Mouse (Mus musculus) lung, embryonic 16.5 days (tissue): ENCODE measurements around the gene Rbfox2. TPM values are rescaled to one million over a fixed set of nuclear protein-coding genes. Genes with fewer than 3 reads are reported as not detected.

Experiments
- ATAC-seq: fragments of 200-750 bp; cut with Nextera tagmentation; 2 replicates; pipeline ENCODE4 v1.8.0; 2017; ENCODE audit warnings: low read depth, mild to moderate bottlenecking, moderate library complexity
- H3K27ac ChIP-seq: fragments of 300-500 bp; sonication (generic); 2 replicates; pipeline ENCODE4 v1.5.1; 2014; ENCODE audit warnings: mild to moderate bottlenecking, control low read depth, low read length
- H3K27me3 ChIP-seq: fragments of 300-500 bp; sonication (generic); 2 replicates; pipeline ENCODE4 v1.6.1; 2014; ENCODE audit warnings: low read depth, low read length, mixed read lengths; ENCODE audit not compliant: control insufficient read depth, insufficient read depth
- H3K36me3 ChIP-seq: fragments of 300-500 bp; sonication (generic); 2 replicates; pipeline ENCODE4 v1.6.1; 2014; ENCODE audit warnings: low read length; ENCODE audit not compliant: control insufficient read depth, insufficient read depth
- H3K4me1 ChIP-seq: fragments of 300-500 bp; sonication (generic); replicated peaks from 2 replicates; pipeline ENCODE4 v1.6.1; 2014; ENCODE audit warnings: low read length, mixed read lengths; ENCODE audit not compliant: control insufficient read depth, insufficient read depth
- H3K4me2 ChIP-seq: fragments of 300-500 bp; sonication (generic); 2 replicates; pipeline ENCODE4 v1.6.1; 2014; ENCODE audit warnings: low read depth, low read length, control low read depth
- H3K4me3 ChIP-seq: fragments of 300-500 bp; sonication (generic); 2 replicates; pipeline ENCODE4 v1.5.1; 2014; ENCODE audit warnings: mild to moderate bottlenecking, low read length, control low read depth
- H3K9ac ChIP-seq: fragments of 300-500 bp; sonication (generic); 2 replicates; pipeline ENCODE4 v1.6.1; 2014; ENCODE audit warnings: low read length, control low read depth
- H3K9me3 ChIP-seq: fragments of 300-500 bp; sonication (generic); 2 replicates; pipeline ENCODE4 v1.6.1; 2016; ENCODE audit warnings: low read length; ENCODE audit not compliant: control insufficient read depth
- WGBS: fragments of 180-500 bp; shearing (Covaris S2); extraction: QIAGEN DNeasy Blood & Tissue Kit; methylation state at CpG from one replicate; pipeline ENCODE4 v1.1.7; 2014; 5-methylcytosine and 5-hydroxymethylcytosine counted together
- polyA plus RNA-seq: library from polyadenylated mRNA; unstranded; fragments of >200 nt; fragmentation: Nextera tagmentation; extraction: Ambion mirVana; gene quantifications from 2 replicates; pipeline ENCODE4 v1.2.1, GENCODE M21; 2015

Gene Rbfox2
- polyA plus RNA-seq, 1 experiment from 2014 or later = 41.9 TPM

- Histone ChIP-seq H3K4me2 (no peak overlapping the region), H3K4me3 (no peak overlapping the region), H3K4me1 (peaks cover 7% of the 10 kb centered on the region), H3K9ac (no peak overlapping the region), H3K27ac (no peak overlapping the region), H3K9me3 (no peaks in the 10 kb centered on the region), H3K36me3 (no peaks in the 10 kb centered on the region), H3K27me3 (no peaks in the 10 kb centered on the region; the same call in 1 of the 2 replicates)
- no peak for ATAC-seq
- 95% methylated on average over 7 of the region's 7 CpGs for WGBS
Measured at GRCm38 (mm10) chr15:77312796-77313195, 6.0 kb upstream of the Rbfox2 start.

DNA sequence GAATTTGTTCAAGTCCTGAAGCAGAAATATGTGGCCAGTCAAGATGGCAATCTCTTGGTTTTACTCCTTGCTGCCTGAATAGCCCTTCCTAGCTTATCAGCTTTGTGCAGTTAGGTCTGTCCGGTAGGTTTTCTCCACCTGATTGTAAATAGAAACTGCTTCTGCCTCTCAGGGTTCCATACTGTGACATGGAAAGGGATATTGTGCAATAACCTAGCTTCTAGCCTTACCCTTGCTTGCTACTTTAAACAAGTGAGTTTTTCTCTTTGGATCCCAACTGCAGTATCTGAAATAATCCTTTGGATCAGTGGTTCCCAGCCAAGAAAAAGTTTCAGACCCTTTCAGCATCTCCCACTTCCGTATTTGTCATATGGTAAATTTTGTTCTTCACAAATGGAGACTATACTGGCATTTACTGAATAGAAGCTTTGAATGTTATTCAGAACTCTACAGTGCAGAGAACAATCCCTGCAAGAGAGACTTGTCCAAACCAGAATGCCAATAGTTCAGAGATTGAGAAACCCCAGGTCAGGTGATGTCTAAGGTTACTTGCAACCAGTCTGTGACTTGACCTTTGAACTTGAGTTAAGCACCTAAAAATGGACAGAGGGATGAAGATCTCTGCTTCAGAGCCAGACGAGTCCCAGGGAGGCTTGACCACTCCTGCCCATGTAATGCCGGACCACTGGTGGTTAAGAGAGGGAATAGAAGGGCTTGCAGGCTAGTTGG, 1.1 kb upstream of the Rbfox2 start:
- Histone ChIP-seq H3K27me3 (no peaks in the 10 kb centered on the region), H3K36me3 (no peaks in the 10 kb centered on the region), H3K4me3 (no peak overlapping the region), H3K27ac (no peak overlapping the region), H3K4me2 (no peak overlapping the region), H3K4me1 (peaks cover 14% of the 10 kb centered on the region), H3K9me3 (no peaks in the 10 kb centered on the region), H3K9ac (no peak overlapping the region)
- ATAC-seq = no peak
- 77% methylated on average over 4 of the region's 4 CpGs for WGBS

DNA sequence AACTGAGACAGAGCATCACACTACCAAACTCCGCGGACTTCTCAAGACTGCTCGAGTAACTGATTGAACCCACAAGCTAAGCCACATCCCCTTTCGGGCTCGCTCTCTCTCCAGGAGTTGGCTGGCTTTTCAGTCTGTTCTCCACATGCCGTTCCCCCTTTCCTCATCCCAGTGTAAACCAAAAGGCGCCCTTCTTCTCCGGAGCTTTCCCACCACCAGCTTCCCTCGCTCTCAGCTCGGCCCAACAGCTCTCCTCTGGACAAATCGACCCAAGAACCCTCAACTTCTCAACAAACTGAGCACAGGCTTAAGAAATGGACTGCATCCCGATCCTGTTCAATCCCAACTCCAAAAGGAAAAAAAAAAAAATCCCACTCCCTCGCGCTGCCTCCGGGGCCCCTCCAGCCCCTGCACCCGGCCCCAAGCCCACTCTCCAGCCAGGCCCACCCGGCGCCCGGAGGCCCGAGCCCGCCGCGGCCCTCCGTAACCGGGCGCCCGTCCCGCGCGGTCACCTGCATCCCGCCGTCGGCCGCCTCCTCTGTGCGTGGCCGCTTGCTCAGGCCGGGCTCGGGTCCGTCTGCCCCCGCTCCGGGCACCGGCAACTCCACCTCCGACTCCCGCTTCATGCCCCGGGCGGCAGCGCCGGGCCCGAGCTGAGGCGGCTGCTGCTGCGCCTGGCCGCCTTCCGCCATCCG, 805 bp downstream of the Rbfox2 start:
- Histone ChIP-seq H3K36me3 (no peaks in the 10 kb centered on the region), H3K9ac (peak overlapping the region; percentile 94), H3K4me2 (peak overlapping the region; percentile 73), H3K27me3 (no peaks in the 10 kb centered on the region), H3K27ac (peak overlapping the region; percentile 99), H3K9me3 (no peaks in the 10 kb centered on the region), H3K4me1 (peaks cover 16% of the 10 kb centered on the region), H3K4me3 (peak overlapping the region; percentile 85)
- ATAC-seq = peak; percentile 24
- 0% methylated on average over 54 of the region's 54 CpGs for WGBS

DNA sequence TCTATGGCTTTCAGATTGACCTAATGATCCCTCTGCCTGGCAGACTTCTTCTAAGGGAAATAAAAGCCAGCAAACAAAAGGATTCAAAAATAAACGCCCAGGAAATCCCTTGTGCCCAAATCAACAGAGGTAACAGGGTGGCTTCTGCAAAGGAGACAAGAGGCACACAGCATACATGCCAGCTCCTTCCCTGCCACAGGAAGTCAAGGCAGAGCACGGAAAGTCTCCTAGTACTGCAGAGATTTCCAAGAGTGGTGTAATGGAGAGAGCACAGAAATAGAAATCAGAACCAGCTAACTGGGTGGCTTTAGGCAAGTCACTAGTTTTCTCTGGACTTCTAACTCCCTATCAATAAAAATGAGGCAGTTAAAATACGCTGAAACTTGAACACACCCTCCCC, 1.8 kb downstream of the Rbfox2 start:
- Histone ChIP-seq H3K36me3 (no peaks in the 10 kb centered on the region), H3K9ac (peak overlapping the region; percentile 94), H3K27me3 (no peaks in the 10 kb centered on the region), H3K4me1 (peaks cover 16% of the 10 kb centered on the region), H3K4me3 (peak overlapping the region; percentile 85), H3K9me3 (no peaks in the 10 kb centered on the region), H3K27ac (no peak overlapping the region), H3K4me2 (peak overlapping the region; percentile 73)
- WGBS = 12% methylated on average over 3 of the region's 3 CpGs
- ATAC-seq = no peak

GRCm38 (mm10) chr15:77301122-77301521, 5.7 kb downstream of the Rbfox2 start:
- peaks cover 18% of the 10 kb centered on the region for H3K4me1 ChIP-seq
- WGBS = 60% methylated on average over 6 of the region's 6 CpGs
- no peak overlapping the region for H3K27ac ChIP-seq
- H3K4me2 ChIP-seq = no peak overlapping the region
- no peak overlapping the region for H3K4me3 ChIP-seq
- H3K36me3 ChIP-seq = no peaks in the 10 kb centered on the region
- H3K9me3 ChIP-seq = no peaks in the 10 kb centered on the region
- no peaks in the 10 kb centered on the region for H3K27me3 ChIP-seq
- no peak overlapping the region for H3K9ac ChIP-seq
- no peak for ATAC-seq

- H3K4me1 ChIP-seq = peaks cover 13% of the 10 kb centered on the region
- H3K27ac ChIP-seq = no peak overlapping the region
Measured at GRCm38 (mm10) chr15:77298564-77298963, 8.2 kb downstream of the Rbfox2 start.

GRCm38 (mm10) chr15:77296635-77297034, 10.2 kb downstream of the Rbfox2 start:
- H3K36me3 ChIP-seq = no peaks in the 10 kb centered on the region
- peaks cover 16% of the 10 kb centered on the region for H3K4me1 ChIP-seq
- no peak overlapping the region for H3K4me3 ChIP-seq
- 0 out of 2 replicates have a peak overlapping the region, but pooled peaks have one; percentile 13 for H3K27ac ChIP-seq
- peak; percentile 55; the same call in 1 of the 2 replicates for ATAC-seq
- WGBS = 72% methylated on average over 2 of the region's 2 CpGs
- H3K4me2 ChIP-seq = no peak overlapping the region
- H3K27me3 ChIP-seq = no peaks in the 10 kb centered on the region
- no peak overlapping the region for H3K9ac ChIP-seq
- no peaks in the 10 kb centered on the region for H3K9me3 ChIP-seq

More at GRCm38 (mm10) chr15:77298564-77298963, 8.2 kb downstream of the Rbfox2 start:
- no peak overlapping the region for H3K4me2 ChIP-seq
- WGBS = 70% methylated on average over 3 of the region's 3 CpGs
- ATAC-seq = no peak
- H3K9ac ChIP-seq = no peak overlapping the region
- H3K9me3 ChIP-seq = no peaks in the 10 kb centered on the region
- no peaks in the 10 kb centered on the region for H3K36me3 ChIP-seq
- H3K27me3 ChIP-seq = no peaks in the 10 kb centered on the region
- no peak overlapping the region for H3K4me3 ChIP-seq

- 60% methylated on average over 3 of the region's 3 CpGs for WGBS
- no peaks in the 10 kb centered on the region for H3K27me3 ChIP-seq
- peaks cover 18% of the 10 kb centered on the region for H3K4me1 ChIP-seq
- no peaks in the 10 kb centered on the region for H3K36me3 ChIP-seq
- H3K4me2 ChIP-seq = no peak overlapping the region
- no peak overlapping the region for H3K9ac ChIP-seq
- no peak overlapping the region for H3K4me3 ChIP-seq
- no peaks in the 10 kb centered on the region for H3K9me3 ChIP-seq
- peak; percentile 64 for ATAC-seq
- H3K27ac ChIP-seq = no peak overlapping the region
Measured at GRCm38 (mm10) chr15:77293493-77293892, 13.3 kb downstream of the Rbfox2 start.

GRCm38 (mm10) chr15:77292381-77292780, 14.4 kb downstream of the Rbfox2 start:
- no peak overlapping the region for H3K27ac ChIP-seq
- H3K9ac ChIP-seq = no peak overlapping the region
- ATAC-seq = no peak
- no peaks in the 10 kb centered on the region for H3K27me3 ChIP-seq
- H3K4me1 ChIP-seq = peaks cover 18% of the 10 kb centered on the region
- no peaks in the 10 kb centered on the region for H3K9me3 ChIP-seq
- H3K36me3 ChIP-seq = no peaks in the 10 kb centered on the region
- no peak overlapping the region for H3K4me2 ChIP-seq
- H3K4me3 ChIP-seq = no peak overlapping the region
- 62% methylated on average over 6 of the region's 6 CpGs for WGBS
